Mouse (Mus musculus) kidney, postnatal 4 days (tissue): ENCODE measurements around the gene Ntrk2.
A peak's percentile ranks its signal among the peaks of the same experiment; 100 is the strongest.
"Not testable (repeated sequence)": the region's sequence is repeated elsewhere in the genome, so short reads cannot be mapped to it uniquely, and the experiment has no call there.

Source experiments
- DNase-seq, 2 experiments: peaks; one replicate each; pipeline ENCODE4 v3.0.0; 2021; ENCODE audit warnings: mixed read lengths in 2 of 2

Ntrk2 gene

GRCm38 (mm10) chr13:58972511-58972910 is 166.1 kb downstream of the Ntrk2 start:
- DNase-seq, result no peak

GRCm38 (mm10) chr13:58996447-58996846 is 190.1 kb downstream of the Ntrk2 start:
- DNase-seq, result no peak

- DNase-seq, result no peak
These were observed 191.4 kb downstream of the Ntrk2 start for GRCm38 (mm10) chr13:58997763-58998162.

GRCm38 (mm10) chr13:58999373-59000053 is 193.1 kb downstream of the Ntrk2 start:
- no peak for DNase-seq

- no peak for DNase-seq
These were observed 196.8 kb downstream of the Ntrk2 start for GRCm38 (mm10) chr13:59002943-59003806.

GRCm38 (mm10) chr13:59003807-59004173 is 197.4 kb downstream of the Ntrk2 start:
- DNase-seq, result peak in 1 of 2 experiments; percentile 25

- no peak for DNase-seq
These were observed 198.2 kb downstream of the Ntrk2 start for GRCm38 (mm10) chr13:59004579-59004978.

GRCm38 (mm10) chr13:59009855-59010254 is 203.5 kb downstream of the Ntrk2 start:
- peak; percentile 48 to 60 for DNase-seq

GRCm38 (mm10) chr13:59010893-59011529 is 204.6 kb downstream of the Ntrk2 start:
- peak; percentile 11 to 27 for DNase-seq

- peak; percentile 65 to 80 for DNase-seq
These were observed 205.1 kb downstream of the Ntrk2 start for GRCm38 (mm10) chr13:59011530-59011903.

GRCm38 (mm10) chr13:59015360-59015759 is 209.0 kb downstream of the Ntrk2 start:
- no peak for DNase-seq

GRCm38 (mm10) chr13:59017121-59017520 is 210.8 kb downstream of the Ntrk2 start:
- DNase-seq, result no peak

- DNase-seq, result no peak
These were observed 216.1 kb downstream of the Ntrk2 start for GRCm38 (mm10) chr13:59022251-59023042.

GRCm38 (mm10) chr13:59025653-59026052 is 219.3 kb downstream of the Ntrk2 start:
- no peak for DNase-seq

- DNase-seq, result no peak
These were observed 221.1 kb downstream of the Ntrk2 start for GRCm38 (mm10) chr13:59027436-59027835.

GRCm38 (mm10) chr13:59028546-59028945 is 222.2 kb downstream of the Ntrk2 start:
- no peak for DNase-seq

GRCm38 (mm10) chr13:59030574-59030973 is 224.2 kb downstream of the Ntrk2 start:
- no peak for DNase-seq

- DNase-seq, result no peak
These were observed 234.0 kb downstream of the Ntrk2 start for GRCm38 (mm10) chr13:59040156-59040915.

GRCm38 (mm10) chr13:59041013-59041764 is 234.8 kb downstream of the Ntrk2 start:
- DNase-seq, result no peak

GRCm38 (mm10) chr13:59052188-59052587 is 245.8 kb downstream of the Ntrk2 start:
- no peak for DNase-seq

- DNase-seq, result not testable (repeated sequence)
These were observed 248.0 kb downstream of the Ntrk2 start for GRCm38 (mm10) chr13:59054331-59054730.
